9 mouse cellular contexts compared by ENCODE assay signal in genomic region chr11:5057856-5058641, GRCm38 (mm10). TPM values are rescaled to one million over a fixed set of nuclear protein-coding genes. Genes with fewer than 3 reads are reported as not detected.
A peak's percentile ranks its signal among the peaks of the same experiment; 100 is the strongest.
DNase-seq lines count a peak whose midpoint lies in the region; ATAC-seq and TF ChIP-seq lines count a peak whose summit lies in the region.
"Had no signal": no experiment of that assay in that cellular context is flagged by ENCODE, and none has a peak within 500 bp of the region (broad histone marks: within the 10 kb centered on the region; RNA-seq: fewer than 3 reads in every experiment).

TSS of gene Rasl10a (plus strand) at chr11:5058128.

- H3K9ac ChIP-seq in heart, embryonic 15.5 days, result peak within 1 kb of the TSS; percentile 56
- no peak within 1 kb of the TSS for H3K9ac ChIP-seq in liver, embryonic 16.5 days (ENCODE audit: low read depth, low read length)

- TF ChIP-seq POLR2A in olfactory bulb, adult 2 months (IDR thresholded peaks at IDR 0.05; ENCODE audit: insufficient read depth, low read depth, low read length), result no peak

- no peak within 1 kb of the TSS for H3K27ac ChIP-seq in brown adipose tissue, adult 24 weeks (replicated peaks; ENCODE audit: low read depth, low read length)
- H3K27ac ChIP-seq in heart, embryonic 15.5 days, result no peak within 1 kb of the TSS
- H3K27ac ChIP-seq in liver, embryonic 16.5 days (ENCODE audit: low read length), result no peak within 1 kb of the TSS
- H3K27ac ChIP-seq in olfactory bulb, adult 2 months (ENCODE audit: insufficient read depth, low read depth, low read length), result no peak within 1 kb of the TSS
- H3K27ac ChIP-seq: macrophage had no signal

- WGBS in heart, embryonic 15.5 days, result 3% methylated on average over 77 of the region's 77 CpGs
- 2% methylated on average over 63 of the region's 77 CpGs for WGBS in liver, embryonic 16.5 days (ENCODE audit: insufficient replicate concordance)
- WGBS in olfactory bulb, adult 2 months, result 2% methylated on average over 77 of the region's 77 CpGs

- DNase-seq in embryo, embryonic 10.5 days (ENCODE audit: low spot score), result peak; percentile 41
- no peak for DNase-seq in embryo, embryonic 10 days (ENCODE audit: low spot score)
- DNase-seq in kidney, postnatal 14 days, result peak; percentile 68

- no peaks in the 10 kb centered on the region for H3K36me3 ChIP-seq in heart, embryonic 15.5 days
- no peaks in the 10 kb centered on the region for H3K36me3 ChIP-seq in liver, embryonic 16.5 days (ENCODE audit: control insufficient read depth, insufficient read depth)

- H3K27me3 ChIP-seq in heart, embryonic 15.5 days, result peaks cover 74% of the 10 kb centered on the region
- H3K27me3 ChIP-seq in liver, embryonic 16.5 days (ENCODE audit: control insufficient read depth, insufficient read depth, low read depth, low read length), result peaks cover 79% of the 10 kb centered on the region

- no peak for TF ChIP-seq CTCF in olfactory bulb, adult 2 months (IDR thresholded peaks at IDR 0.05; ENCODE audit: insufficient read depth, low read depth, low read length)

- 0 out of 2 replicates have a peak, but pooled peaks have one; percentile 1 for ATAC-seq in heart, embryonic 15.5 days (replicated peaks; ENCODE audit: insufficient number of reproducible peaks, insufficient read depth, low FRiP score, low read depth)
- no peak for ATAC-seq in liver, embryonic 16.5 days (ENCODE audit: low read depth)
- no peak for ATAC-seq in inflammation-experienced regulatory T-cells, adult 6 months

- peak within 1 kb of the TSS; percentile 57 for H3K4me3 ChIP-seq in brown adipose tissue, adult 24 weeks (ENCODE audit: insufficient read depth, low read depth, low read length)
- peak within 1 kb of the TSS; percentile 61 for H3K4me3 ChIP-seq in heart, embryonic 15.5 days
- peak within 1 kb of the TSS; percentile 48 for H3K4me3 ChIP-seq in liver, embryonic 16.5 days (ENCODE audit: low read depth, low read length)
- H3K4me3 ChIP-seq in olfactory bulb, adult 2 months (ENCODE audit: insufficient read depth, low read depth, low read length), result peak within 1 kb of the TSS; percentile 55

- no peaks in the 10 kb centered on the region for H3K9me3 ChIP-seq in heart, embryonic 15.5 days (replicated peaks)
- no peaks in the 10 kb centered on the region for H3K9me3 ChIP-seq in liver, embryonic 16.5 days (replicated peaks; ENCODE audit: control insufficient read depth, low read length)

- H3K4me1 ChIP-seq in brown adipose tissue, adult 24 weeks (ENCODE audit: control insufficient read depth, insufficient read depth, insufficient read length, low read length), result peaks cover 15% of the 10 kb centered on the region
- H3K4me1 ChIP-seq in heart, embryonic 15.5 days (replicated peaks), result peaks cover 46% of the 10 kb centered on the region
- peaks cover 21% of the 10 kb centered on the region for H3K4me1 ChIP-seq in liver, embryonic 16.5 days (ENCODE audit: control insufficient read depth, low read depth, low read length)
- peaks cover 64% of the 10 kb centered on the region for H3K4me1 ChIP-seq in olfactory bulb, adult 2 months (ENCODE audit: control insufficient read depth, insufficient read depth, low read length)

- peak within 1 kb of the TSS; percentile 97 for H3K4me2 ChIP-seq in heart, embryonic 15.5 days
- H3K4me2 ChIP-seq in liver, embryonic 16.5 days (ENCODE audit: low read depth, low read length), result peak within 1 kb of the TSS; percentile 61

RNA-seq across cellular contexts. Expression of gene Rasl10a, which starts in this region (rescaled TPM):
- 0.95 and 3.4 TPM in 2 replicates for polyA plus RNA-seq in brown adipose tissue, adult 24 weeks (2012; ENCODE audit: insufficient read depth, insufficient read length, missing spikeins)
- polyA plus RNA-seq in heart, embryonic 15.5 days (2015; fragmentation: Nextera tagmentation; extraction: Ambion mirVana), result 0.96 and 1.1 TPM in 2 replicates
- polyA plus RNA-seq in liver, embryonic 16.5 days (2015; fragmentation: Nextera tagmentation; extraction: Ambion mirVana), result 0.27 and 0.36 TPM in 2 replicates
- polyA plus RNA-seq in olfactory bulb, adult 2 months (2012; ENCODE audit: insufficient read depth, insufficient read length, low replicate concordance, missing spikeins), result not detected in 2 replicates
- not detected for polyA plus RNA-seq in inflammation-experienced regulatory T-cells, adult 6 months (2017; shearing (Covaris generic))
- polyA plus RNA-seq: macrophage had no signal
